Mouse (Mus musculus): Measurements from ENCODE around the gene Cyp2f2. TPM values are rescaled to one million over a fixed set of nuclear protein-coding genes. Genes with fewer than 3 reads are reported as not detected.

Gene Cyp2f2
- polyA plus RNA-seq, 1 experiment from 2014 or later = not detected

GRCm38 (mm10) chr7:27128162-27128561, 8.5 kb downstream of the Cyp2f2 start:
- WGBS = 57% methylated on average over 3 of the region's 3 CpGs
- Histone ChIP-seq H3K27ac (no peak overlapping the region), H3K4me3 (replicated peaks) (no peak overlapping the region), H3K27me3 (no peaks in the 10 kb centered on the region), H3K9me3 (no peaks in the 10 kb centered on the region), H3K4me2 (no peak overlapping the region), H3K9ac (no peak overlapping the region), H3K4me1 (no peaks in the 10 kb centered on the region), H3K36me3 (replicated peaks) (no peaks in the 10 kb centered on the region)
- no peak for ATAC-seq (ENCODE audit: low FRiP score)

DNA sequence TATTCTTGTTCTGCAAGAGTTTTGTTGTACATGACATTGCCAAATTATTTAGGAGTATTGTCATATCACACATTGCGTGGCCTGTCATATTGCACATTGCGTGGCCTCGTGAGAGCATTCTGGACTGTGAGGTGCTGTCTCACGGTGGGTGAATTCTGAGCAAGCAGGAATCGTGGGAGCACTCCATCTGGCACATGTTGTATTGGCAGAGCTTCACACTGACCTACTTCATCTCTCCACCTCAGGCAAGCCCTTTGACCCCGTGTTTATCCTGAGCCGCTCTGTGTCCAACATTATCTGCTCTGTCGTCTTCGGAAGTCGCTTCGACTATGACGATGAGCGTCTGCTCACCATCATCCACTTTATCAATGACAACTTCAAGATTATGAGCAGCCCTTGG, 9.2 kb downstream of the Cyp2f2 start:
- H3K9me3 ChIP-seq = no peaks in the 10 kb centered on the region
- no peak overlapping the region for H3K9ac ChIP-seq
- ATAC-seq (ENCODE audit: low FRiP score) = no peak
- H3K27ac ChIP-seq = no peak overlapping the region
- H3K36me3 ChIP-seq (replicated peaks) = no peaks in the 10 kb centered on the region
- H3K27me3 ChIP-seq = no peaks in the 10 kb centered on the region
- no peak overlapping the region for H3K4me2 ChIP-seq
- no peak overlapping the region for H3K4me3 ChIP-seq (replicated peaks)
- no peaks in the 10 kb centered on the region for H3K4me1 ChIP-seq
- 93% methylated on average over 13 of the region's 13 CpGs for WGBS

GRCm38 (mm10) chr7:27129811-27130210, 10.1 kb downstream of the Cyp2f2 start:
- H3K27me3 ChIP-seq = no peaks in the 10 kb centered on the region
- H3K36me3 ChIP-seq (replicated peaks) = no peaks in the 10 kb centered on the region
- no peak overlapping the region for H3K4me2 ChIP-seq
- 88% methylated on average over 12 of the region's 12 CpGs for WGBS
- no peaks in the 10 kb centered on the region for H3K9me3 ChIP-seq
- no peak overlapping the region for H3K9ac ChIP-seq
- H3K4me1 ChIP-seq = no peaks in the 10 kb centered on the region
- no peak for ATAC-seq (ENCODE audit: low FRiP score)
- H3K4me3 ChIP-seq (replicated peaks) = no peak overlapping the region
- H3K27ac ChIP-seq = no peak overlapping the region

DNA sequence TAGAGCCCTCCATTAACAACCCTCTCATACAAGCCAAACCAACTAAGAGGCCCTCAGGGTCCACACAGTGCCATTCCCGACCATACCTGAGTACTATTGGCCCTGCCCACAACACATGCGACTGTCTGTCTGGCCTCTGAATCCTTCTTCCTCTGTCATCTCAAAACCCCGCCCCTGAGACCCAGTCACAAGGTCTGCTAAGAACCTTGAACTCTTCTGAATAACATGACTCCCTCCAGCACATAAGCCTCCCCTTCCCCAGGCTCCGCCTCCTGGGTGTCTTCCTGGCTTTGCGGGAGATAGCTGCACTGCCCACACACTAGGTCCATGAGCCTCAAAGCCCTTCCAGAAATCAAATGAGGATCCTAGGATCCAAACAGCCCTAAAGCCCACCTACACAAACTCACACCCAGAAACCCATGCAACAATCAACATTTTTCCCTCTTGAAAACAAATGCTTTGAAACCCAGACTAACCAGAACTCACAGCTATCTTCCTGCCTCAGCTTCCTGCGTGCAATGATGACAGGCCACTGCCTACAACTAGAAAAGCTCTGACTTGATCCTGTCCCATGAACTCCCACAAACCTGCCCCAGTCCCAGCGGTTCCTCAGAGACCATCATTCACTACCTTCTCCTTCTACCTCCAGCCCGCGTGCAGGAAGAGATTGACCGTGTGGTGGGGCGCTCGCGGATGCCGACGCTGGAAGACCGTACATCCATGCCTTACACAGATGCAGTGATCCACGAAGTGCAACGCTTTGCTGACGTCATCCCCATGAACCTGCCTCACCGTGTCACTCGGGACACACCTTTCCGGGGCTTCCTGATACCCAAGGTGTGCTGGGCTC, 11.0 kb downstream of the Cyp2f2 start:
- no peak overlapping the region for H3K27ac ChIP-seq
- no peak for ATAC-seq (ENCODE audit: low FRiP score)
- H3K9me3 ChIP-seq = no peaks in the 10 kb centered on the region
- no peak overlapping the region for H3K4me2 ChIP-seq
- no peak overlapping the region for H3K9ac ChIP-seq
- no peaks in the 10 kb centered on the region for H3K4me1 ChIP-seq
- H3K4me3 ChIP-seq (replicated peaks) = no peak overlapping the region
- no peaks in the 10 kb centered on the region for H3K36me3 ChIP-seq (replicated peaks)
- H3K27me3 ChIP-seq = no peaks in the 10 kb centered on the region
- WGBS = 87% methylated on average over 22 of the region's 22 CpGs

GRCm38 (mm10) chr7:27131387-27131786, 11.7 kb downstream of the Cyp2f2 start:
- WGBS = 59% methylated on average over 2 of the region's 2 CpGs
- Histone ChIP-seq H3K4me3 (replicated peaks) (no peak overlapping the region), H3K9ac (no peak overlapping the region), H3K4me2 (no peak overlapping the region), H3K27me3 (no peaks in the 10 kb centered on the region), H3K36me3 (replicated peaks) (no peaks in the 10 kb centered on the region), H3K9me3 (no peaks in the 10 kb centered on the region), H3K27ac (no peak overlapping the region), H3K4me1 (no peaks in the 10 kb centered on the region)
- no peak for ATAC-seq (ENCODE audit: low FRiP score)

GRCm38 (mm10) chr7:27132588-27132987, 12.9 kb downstream of the Cyp2f2 start:
- H3K4me1 ChIP-seq = no peaks in the 10 kb centered on the region
- H3K9me3 ChIP-seq = no peaks in the 10 kb centered on the region
- H3K4me2 ChIP-seq = no peak overlapping the region
- 14% methylated on average over 10 of the region's 10 CpGs for WGBS
- no peak overlapping the region for H3K27ac ChIP-seq
- H3K4me3 ChIP-seq (replicated peaks) = no peak overlapping the region
- ATAC-seq (ENCODE audit: low FRiP score) = no peak
- H3K9ac ChIP-seq = no peak overlapping the region
- H3K27me3 ChIP-seq = no peaks in the 10 kb centered on the region
- H3K36me3 ChIP-seq (replicated peaks) = no peaks in the 10 kb centered on the region

- WGBS = 80% methylated on average over 12 of the region's 12 CpGs
- no peaks in the 10 kb centered on the region for H3K9me3 ChIP-seq
- no peaks in the 10 kb centered on the region for H3K36me3 ChIP-seq (replicated peaks)
- no peaks in the 10 kb centered on the region for H3K4me1 ChIP-seq
- no peak overlapping the region for H3K4me3 ChIP-seq (replicated peaks)
- no peaks in the 10 kb centered on the region for H3K27me3 ChIP-seq
- H3K4me2 ChIP-seq = no peak overlapping the region
- ATAC-seq (ENCODE audit: low FRiP score) = no peak
- H3K27ac ChIP-seq = no peak overlapping the region
- no peak overlapping the region for H3K9ac ChIP-seq
Measured at GRCm38 (mm10) chr7:27133156-27133555, 13.4 kb downstream of the Cyp2f2 start.

GRCm38 (mm10) chr7:27133757-27134156, 14.0 kb downstream of the Cyp2f2 start:
- Histone ChIP-seq H3K4me1 (no peaks in the 10 kb centered on the region), H3K9ac (no peak overlapping the region), H3K27me3 (no peaks in the 10 kb centered on the region), H3K27ac (no peak overlapping the region), H3K4me2 (no peak overlapping the region), H3K4me3 (replicated peaks) (no peak overlapping the region), H3K36me3 (replicated peaks) (no peaks in the 10 kb centered on the region), H3K9me3 (no peaks in the 10 kb centered on the region)
- 89% methylated on average over 4 of the region's 4 CpGs for WGBS
- no peak for ATAC-seq (ENCODE audit: low FRiP score)

GRCm38 (mm10) chr7:27136410-27136996, 16.8 kb downstream of the Cyp2f2 start:
- Histone ChIP-seq H3K27ac (no peak overlapping the region), H3K36me3 (replicated peaks) (no peaks in the 10 kb centered on the region), H3K4me1 (no peaks in the 10 kb centered on the region), H3K4me2 (no peak overlapping the region), H3K27me3 (no peaks in the 10 kb centered on the region), H3K4me3 (replicated peaks) (no peak overlapping the region), H3K9ac (no peak overlapping the region), H3K9me3 (no peaks in the 10 kb centered on the region)
- no peak for ATAC-seq (ENCODE audit: low FRiP score)
- WGBS = 72% methylated on average over 8 of the region's 8 CpGs

GRCm38 (mm10) chr7:27153205-27153764, 33.6 kb downstream of the Cyp2f2 start, which contains the start of gene Cyp2t4:
Gene Cyp2t4, plus strand, starts transcription at chr7:27153714.
- WGBS = 73% methylated on average over 10 of the region's 10 CpGs
- H3K27me3 ChIP-seq = no peaks in the 10 kb centered on the region
- no peaks in the 10 kb centered on the region for H3K9me3 ChIP-seq

DNA sequence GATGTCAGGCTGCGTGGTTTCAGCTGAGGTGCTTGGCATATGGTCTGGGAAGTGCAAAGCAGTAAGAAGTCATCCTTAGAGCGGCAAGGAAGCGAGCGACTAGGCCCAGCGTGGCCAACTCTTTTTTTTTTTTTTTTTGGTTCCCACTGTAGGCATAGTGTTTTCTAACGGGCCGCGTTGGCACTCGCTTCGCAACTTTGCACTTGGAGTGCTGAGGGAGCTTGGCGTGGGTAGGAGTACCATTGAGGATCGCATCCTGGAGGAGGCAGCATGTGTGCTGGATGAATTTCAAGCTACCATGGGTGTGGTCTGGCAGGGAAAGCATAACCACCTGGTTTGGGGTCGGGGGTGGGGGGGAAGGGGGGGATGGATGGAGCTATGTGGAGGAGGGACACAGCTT, 36.3 kb downstream of the Cyp2f2 start:
- peaks cover 30% of the 10 kb centered on the region for H3K36me3 ChIP-seq (replicated peaks)
- H3K4me1 ChIP-seq = peaks cover 12% of the 10 kb centered on the region
- no peaks in the 10 kb centered on the region for H3K27me3 ChIP-seq
- WGBS = 88% methylated on average over 13 of the region's 13 CpGs
- no peaks in the 10 kb centered on the region for H3K9me3 ChIP-seq
- no peak overlapping the region for H3K9ac ChIP-seq
- ATAC-seq (ENCODE audit: low FRiP score) = no peak
- H3K4me3 ChIP-seq (replicated peaks) = no peak overlapping the region
- H3K4me2 ChIP-seq = no peak overlapping the region
- no peak overlapping the region for H3K27ac ChIP-seq

More at GRCm38 (mm10) chr7:27153205-27153764, 33.6 kb downstream of the Cyp2f2 start, which contains the start of gene Cyp2t4:
- ATAC-seq (ENCODE audit: low FRiP score) = no peak
- Histone ChIP-seq H3K9ac (no peak within 1 kb of the TSS), H3K4me3 (replicated peaks) (no peak within 1 kb of the TSS), H3K27ac (no peak within 1 kb of the TSS), H3K4me2 (no peak within 1 kb of the TSS), H3K4me1 (no peaks in the 10 kb centered on the region), H3K36me3 (replicated peaks) (peaks cover 13% of the 10 kb centered on the region)

- peaks cover 33% of the 10 kb centered on the region for H3K4me1 ChIP-seq
- no peak overlapping the region for H3K27ac ChIP-seq
- peaks cover 44% of the 10 kb centered on the region for H3K36me3 ChIP-seq (replicated peaks)
- no peak overlapping the region for H3K4me2 ChIP-seq
- ATAC-seq (ENCODE audit: low FRiP score) = no peak
- H3K9me3 ChIP-seq = no peaks in the 10 kb centered on the region
- H3K27me3 ChIP-seq = no peaks in the 10 kb centered on the region
- 93% methylated on average over 9 of the region's 9 CpGs for WGBS
- H3K4me3 ChIP-seq (replicated peaks) = no peak overlapping the region
- H3K9ac ChIP-seq = no peak overlapping the region
Measured at GRCm38 (mm10) chr7:27158171-27158570, 38.5 kb downstream of the Cyp2f2 start.

Data from forebrain, embryonic 12.5 days (tissue).